Mouse (Mus musculus): Measurements from ENCODE around the gene Dusp16.

GRCm38 (mm10) chr6:134725406-134725805 is 67.0 kb downstream of the Dusp16 start:
- TF ChIP-seq MYOD1 (IDR thresholded peaks at IDR 0.05; ENCODE audit: control insufficient read depth, insufficient read length, low read depth) = no peak
- TF ChIP-seq CTCF (IDR thresholded peaks at IDR 0.05; ENCODE audit: control insufficient read depth, insufficient read depth, insufficient read length) = no peak
- no peak for TF ChIP-seq USF1 (IDR thresholded peaks at IDR 0.05; ENCODE audit: low read depth)
- no peak for TF ChIP-seq MAX (IDR thresholded peaks at IDR 0.05)
- TF ChIP-seq MYOG (IDR thresholded peaks at IDR 0.05; ENCODE audit: control insufficient read depth, extremely low read depth, insufficient read length) = no peak

All from C2C12 (cell line).